Mouse (Mus musculus): ENCODE data around the gene Galns.

Galns gene

DNA sequence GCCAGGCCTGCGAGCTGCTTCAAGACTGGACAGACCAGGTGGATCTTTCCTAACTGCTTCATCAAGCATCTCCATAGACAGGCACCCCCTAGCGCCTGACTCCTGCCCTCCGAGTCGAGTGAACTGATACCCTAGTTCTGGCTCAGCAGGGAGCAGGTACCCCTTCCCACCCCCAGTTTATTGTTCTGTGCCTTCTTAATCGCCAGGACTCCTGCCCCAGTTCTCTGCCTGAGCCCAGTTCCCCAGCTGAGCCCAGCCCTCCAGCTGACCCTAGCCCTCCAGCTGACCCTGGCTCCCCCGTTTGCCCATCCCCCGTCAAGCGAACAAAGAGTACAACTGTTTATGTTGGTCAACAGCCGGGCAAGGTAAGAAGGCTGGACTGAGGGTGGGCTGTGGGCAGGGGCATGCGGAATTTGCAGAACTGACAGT lies 42.4 kb downstream of the Galns start:
- DNase-seq (ENCODE audit: low read depth, low spot score) = peak; percentile 62

- peak; percentile 45 for DNase-seq (ENCODE audit: low read depth, low spot score)
Measured at GRCm38 (mm10) chr8:122568109-122568504, 43.2 kb downstream of the Galns start.

DNA sequence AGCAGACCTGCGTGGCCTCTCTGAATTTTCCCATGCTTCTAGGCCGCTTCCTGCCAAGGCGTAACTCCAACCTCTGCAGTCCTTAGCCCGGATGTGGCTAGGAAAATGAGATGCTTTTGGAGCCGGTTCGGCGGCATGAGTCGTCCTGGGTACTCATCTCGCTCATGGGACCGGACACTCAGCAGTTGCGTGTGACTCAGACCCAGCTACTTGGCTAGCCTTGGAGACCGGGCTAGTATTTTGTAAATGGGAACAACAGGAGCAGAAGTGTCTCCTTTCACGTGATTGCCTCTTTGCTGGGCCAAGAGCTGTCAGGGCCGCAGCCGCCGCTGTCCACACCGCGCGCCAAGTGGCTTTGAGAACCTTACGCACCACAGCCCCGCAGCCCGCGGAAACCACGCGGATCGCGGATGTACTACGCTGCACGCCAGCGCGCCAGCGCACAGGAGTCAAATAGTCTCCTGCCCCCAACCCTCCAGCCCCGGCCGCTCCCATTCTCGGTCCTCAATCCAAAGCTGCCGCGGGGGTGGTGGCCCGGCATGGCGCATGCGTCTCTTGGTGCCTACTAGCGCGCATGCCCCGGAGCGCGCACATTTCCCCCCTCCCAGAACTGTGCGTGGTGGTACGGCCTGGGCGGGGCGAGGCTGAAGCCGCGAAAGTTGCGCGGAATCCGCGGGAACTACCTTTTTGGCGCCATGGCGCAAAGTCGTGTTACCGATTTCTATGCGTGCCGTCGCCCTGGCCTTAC lies 43.7 kb downstream of the Galns start, which contains the start of gene Cdt1:
Gene Cdt1 (plus strand): TSS at position 655 of the 748 bp plus-strand sequence.
- DNase-seq (ENCODE audit: low read depth, low spot score) = peak; percentile 97

DNA sequence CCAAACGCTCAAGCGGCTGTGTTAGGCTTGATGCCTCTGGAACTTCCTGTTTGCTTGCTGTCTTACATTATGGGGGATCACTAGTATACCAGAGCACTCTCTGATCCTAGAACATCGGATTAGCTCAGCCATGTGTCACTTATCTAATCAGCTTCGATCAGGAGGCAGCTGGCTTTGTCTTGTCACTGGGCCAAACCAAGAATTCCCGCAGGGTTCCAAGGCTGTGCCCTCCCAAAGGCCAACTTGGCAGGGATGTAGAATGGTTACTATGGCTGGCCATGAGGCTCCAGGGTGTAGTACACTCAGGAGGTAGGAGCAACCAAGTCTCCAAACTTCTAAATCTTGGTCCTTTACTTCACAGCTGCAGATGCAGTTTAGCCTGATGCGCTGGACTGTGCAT lies 44.5 kb downstream of the Galns start:
- DNase-seq (ENCODE audit: low read depth, low spot score) = peak; percentile 78

DNA sequence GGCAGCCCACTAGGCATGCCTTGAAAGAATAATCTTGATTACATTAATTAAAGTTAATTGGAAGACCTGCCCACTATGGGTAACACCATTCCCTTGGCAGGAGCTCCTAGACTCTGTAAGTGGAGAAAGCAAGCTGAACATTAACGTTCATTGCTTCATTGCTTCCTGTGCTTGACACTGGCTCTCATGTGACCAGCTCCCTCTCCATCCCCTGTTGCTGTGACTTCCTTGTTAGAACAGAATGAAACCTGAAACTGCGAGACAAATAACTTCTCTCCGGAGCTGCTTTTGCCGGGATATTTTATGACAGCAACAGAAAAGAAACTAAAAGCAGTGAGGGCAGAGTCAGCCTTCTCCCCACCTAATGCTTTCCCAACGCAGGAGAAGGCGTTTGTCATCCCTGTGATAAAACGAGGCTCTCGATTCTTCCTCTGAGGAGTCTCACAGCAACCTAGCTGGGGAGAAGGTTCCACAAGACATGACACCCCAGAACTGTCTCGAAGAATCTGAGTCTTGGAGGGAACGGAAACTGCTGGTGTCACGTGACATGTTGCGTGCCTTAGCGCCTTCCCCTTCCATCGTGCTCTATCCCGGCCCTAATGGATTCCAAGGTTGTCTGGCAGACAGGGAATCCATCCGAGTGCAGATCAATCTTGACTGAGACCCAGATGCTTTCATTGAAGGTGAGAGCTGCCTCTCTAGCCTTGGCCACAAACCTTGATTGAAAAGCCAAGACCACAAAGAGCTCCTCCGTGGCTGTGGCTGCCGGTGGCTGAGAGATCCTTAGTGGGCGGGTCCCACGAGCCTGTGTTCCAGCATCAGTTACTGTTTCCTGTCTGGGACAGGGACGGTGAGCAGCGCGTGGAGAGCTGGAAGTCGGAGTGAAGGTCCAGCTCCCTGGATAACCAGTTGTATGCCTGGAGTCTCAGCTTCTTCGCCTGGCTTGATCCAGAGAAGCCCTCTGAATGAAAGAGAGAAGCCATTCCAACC lies 46.6 kb downstream of the Galns start:
- DNase-seq (ENCODE audit: low read depth, low spot score) = no peak

- DNase-seq (ENCODE audit: low read depth, low spot score) = no peak
Measured at GRCm38 (mm10) chr8:122561199-122561598, 50.1 kb downstream of the Galns start.

GRCm38 (mm10) chr8:122558671-122559349 lies 52.5 kb downstream of the Galns start:
- peak; percentile 76 for DNase-seq (ENCODE audit: low read depth, low spot score)

DNA sequence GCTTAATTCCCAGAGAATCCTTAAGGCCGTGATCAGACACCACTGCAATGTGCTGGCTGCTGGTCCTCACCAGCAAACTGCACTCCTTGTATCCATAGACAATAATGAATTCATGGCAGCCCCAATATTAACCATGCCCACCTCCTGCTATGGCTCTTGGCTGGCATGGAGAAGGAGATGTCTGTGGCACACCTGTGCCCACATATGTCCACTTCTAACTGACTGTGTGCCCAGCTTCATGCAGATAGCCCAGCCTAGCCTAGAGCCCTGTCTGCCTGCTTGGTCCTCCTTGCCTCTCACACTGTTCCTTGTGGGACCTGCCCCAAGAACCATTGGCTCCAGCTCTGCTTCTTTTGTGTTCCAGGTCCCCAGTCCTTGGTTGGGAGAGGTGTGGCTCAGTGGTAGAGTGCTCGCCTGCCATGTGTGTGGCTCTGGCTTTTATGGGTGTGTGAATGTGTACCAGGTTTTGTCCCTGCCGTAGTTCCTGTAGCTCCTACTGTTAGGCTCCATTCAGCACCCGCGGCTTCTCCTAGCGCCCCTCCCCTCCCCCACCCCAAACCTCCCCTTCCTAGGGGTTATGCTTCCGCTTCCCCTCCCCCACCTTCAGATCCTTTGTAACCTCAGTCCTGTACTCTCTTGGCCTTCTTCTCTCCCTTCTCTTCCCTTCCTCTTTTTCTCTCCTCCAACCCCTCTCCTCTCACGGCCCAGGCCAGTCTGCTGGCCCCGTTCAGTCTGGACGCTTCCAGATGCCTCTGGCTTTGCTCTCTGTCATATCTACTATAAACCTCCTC lies 53.8 kb downstream of the Galns start:
- DNase-seq (ENCODE audit: low read depth, low spot score) = peak; percentile 42

DNA sequence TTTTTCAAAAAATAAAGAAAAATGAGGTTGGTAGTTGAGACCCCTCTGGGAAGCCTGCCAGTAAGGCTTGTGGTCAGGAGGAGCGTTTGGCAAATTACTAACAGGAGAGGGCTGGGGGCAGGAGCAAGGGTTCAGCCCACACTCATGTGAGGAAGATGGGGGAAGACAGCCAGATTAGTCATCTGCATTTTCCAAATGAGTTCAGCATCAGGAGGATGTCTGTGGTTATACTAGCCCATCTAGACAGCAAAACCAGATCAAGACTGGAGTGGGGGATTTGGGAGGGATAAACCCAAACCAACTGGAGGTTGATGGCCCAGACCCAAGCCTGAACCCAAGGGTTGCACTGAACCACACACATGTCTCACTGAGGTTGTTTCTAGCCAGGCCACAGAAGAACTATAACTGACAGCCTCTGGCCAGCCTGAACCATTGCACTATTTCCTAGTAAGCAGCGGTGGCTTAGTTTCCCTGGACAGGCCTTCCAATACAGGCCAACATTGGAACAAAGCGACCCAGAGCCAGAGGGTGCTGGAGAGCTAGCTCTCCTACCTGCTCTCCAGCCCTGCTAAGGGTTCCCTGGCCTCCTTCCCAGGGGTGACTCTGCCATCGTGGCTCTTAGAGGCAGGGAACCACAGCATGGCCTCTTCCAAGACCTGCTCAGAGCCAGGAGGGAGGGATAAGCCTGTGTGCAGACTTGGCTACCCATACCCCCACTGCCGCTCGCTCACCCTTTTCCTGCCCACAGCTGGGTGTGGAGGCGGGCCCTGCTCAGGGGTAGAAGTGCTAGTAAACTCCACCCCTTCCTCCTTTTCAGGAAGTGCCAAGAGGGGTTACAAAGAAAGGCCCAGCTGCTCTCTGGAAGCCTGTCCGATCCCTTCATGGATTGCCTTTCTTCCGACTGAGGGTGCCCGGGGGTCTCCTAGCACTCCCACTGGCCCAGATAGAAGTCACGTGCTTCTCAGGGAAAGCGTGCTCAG lies 54.9 kb downstream of the Galns start:
- DNase-seq (ENCODE audit: low read depth, low spot score) = peak; percentile 98

- DNase-seq (ENCODE audit: low read depth, low spot score) = no peak
Measured at GRCm38 (mm10) chr8:122554786-122555185, 56.5 kb downstream of the Galns start.

- DNase-seq (ENCODE audit: low read depth, low spot score) = peak; percentile 91
Measured at GRCm38 (mm10) chr8:122551265-122552051, 59.8 kb downstream of the Galns start, which contains the start of gene Piezo1. TSS of gene Piezo1 (minus strand) at chr8:122551329.

DNA sequence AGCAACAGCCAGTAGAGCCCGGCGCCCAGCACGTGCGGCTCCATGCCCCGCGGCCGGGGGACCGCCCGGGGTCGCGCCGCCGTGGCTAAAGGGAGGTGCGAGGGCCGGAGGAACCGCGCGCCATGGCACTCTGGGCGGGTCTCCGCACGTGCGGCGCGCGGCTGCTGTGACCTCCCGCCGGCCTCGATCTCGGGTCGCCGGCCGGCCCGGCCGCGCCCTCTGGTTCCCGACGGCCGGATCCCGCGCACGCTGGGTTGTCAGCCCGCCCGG lies 60.3 kb downstream of the Galns start:
- no peak for DNase-seq (ENCODE audit: low read depth, low spot score)

- DNase-seq (ENCODE audit: low read depth, low spot score) = peak; percentile 63
Measured at GRCm38 (mm10) chr8:122550234-122550994, 60.8 kb downstream of the Galns start.

- peak; percentile 86 for DNase-seq (ENCODE audit: low read depth, low spot score)
Measured at GRCm38 (mm10) chr8:122548891-122549439, 62.3 kb downstream of the Galns start.

GRCm38 (mm10) chr8:122548331-122548730 lies 62.9 kb downstream of the Galns start:
- DNase-seq (ENCODE audit: low read depth, low spot score) = no peak

DNA sequence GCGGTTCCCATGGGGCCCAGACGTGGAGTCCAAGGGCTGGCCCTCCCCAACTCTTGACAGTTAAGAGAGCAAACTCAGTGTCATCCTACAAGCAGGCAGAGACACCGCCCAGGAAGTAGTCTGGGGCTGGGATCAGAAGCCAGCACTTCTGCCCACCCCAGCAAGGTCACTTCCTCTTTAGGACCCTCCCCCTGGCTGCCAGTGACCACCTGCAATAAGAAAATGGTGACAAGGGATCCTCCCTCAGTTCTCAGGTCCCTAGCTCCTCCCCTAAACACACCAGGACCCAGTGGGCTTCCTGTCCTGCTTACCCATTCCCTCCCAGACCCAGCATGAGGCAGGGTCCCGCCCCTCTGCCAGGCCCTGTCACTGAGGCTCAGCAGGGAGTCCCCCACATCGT lies 63.4 kb downstream of the Galns start:
- no peak for DNase-seq (ENCODE audit: low read depth, low spot score)

- no peak for DNase-seq (ENCODE audit: low read depth, low spot score)
Measured at GRCm38 (mm10) chr8:122546811-122547453, 64.3 kb downstream of the Galns start.
